Mouse (Mus musculus) effector memory CD4-positive, alpha-beta T cell, adult 7 months (primary cell): ENCODE results near the gene AY761184. TPM values are rescaled to one million over a fixed set of nuclear protein-coding genes. Genes with fewer than 3 reads are reported as not detected.

ENCODE experiments used
- polyA plus RNA-seq: library from polyadenylated mRNA; unstranded; fragments of 100-300 nt; shearing (Covaris generic); gene quantifications from one replicate; pipeline ENCODE4 v1.2.1, GENCODE M21; 2017

Gene AY761184
- polyA plus RNA-seq: not detected

DNA sequence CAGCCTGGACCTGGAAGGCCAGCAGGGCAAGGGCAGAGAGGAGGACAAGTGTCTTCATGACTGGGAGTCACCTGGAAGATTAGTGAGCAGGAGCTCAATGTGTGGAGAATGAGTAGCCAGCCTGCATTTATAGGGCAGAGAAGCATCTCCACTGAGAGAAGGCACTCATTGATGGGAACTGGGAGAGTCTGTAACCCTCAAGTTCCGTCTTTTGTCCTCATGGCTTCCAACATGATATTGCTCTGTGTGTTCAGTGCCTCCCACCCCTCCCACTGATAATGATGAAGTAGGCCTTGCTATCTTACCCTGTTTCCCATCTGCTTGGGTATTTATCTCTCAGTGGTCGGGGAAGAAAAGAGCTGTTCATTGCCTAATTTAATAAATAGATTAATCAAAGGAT, at the start of gene AY761184:
Gene AY761184, minus strand, starts transcription at position 101 of the 400 bp plus-strand sequence.

DNA sequence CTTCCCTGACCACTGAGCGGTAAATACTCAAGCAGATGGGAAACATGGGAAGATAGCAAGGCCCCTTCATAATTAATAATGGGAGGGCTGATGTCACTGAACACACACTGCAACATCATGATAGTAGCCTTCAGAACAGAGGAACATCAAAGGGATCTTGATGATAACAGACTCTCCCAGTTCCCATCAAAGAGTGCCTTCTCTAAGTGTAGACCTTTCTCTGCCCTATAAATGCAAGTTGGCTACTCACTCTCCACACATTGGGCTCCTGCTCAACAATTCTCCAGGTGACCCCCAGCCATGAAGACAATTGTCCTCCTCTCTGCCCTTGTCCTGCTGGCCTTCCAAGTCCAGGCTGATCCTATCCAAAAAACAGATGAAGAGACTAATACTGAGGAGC, 37.9 kb downstream of the AY761184 start, which contains the start of gene Defa34:
Gene Defa34, plus strand, starts transcription at position 301 of the 400 bp plus-strand sequence.

DNA sequence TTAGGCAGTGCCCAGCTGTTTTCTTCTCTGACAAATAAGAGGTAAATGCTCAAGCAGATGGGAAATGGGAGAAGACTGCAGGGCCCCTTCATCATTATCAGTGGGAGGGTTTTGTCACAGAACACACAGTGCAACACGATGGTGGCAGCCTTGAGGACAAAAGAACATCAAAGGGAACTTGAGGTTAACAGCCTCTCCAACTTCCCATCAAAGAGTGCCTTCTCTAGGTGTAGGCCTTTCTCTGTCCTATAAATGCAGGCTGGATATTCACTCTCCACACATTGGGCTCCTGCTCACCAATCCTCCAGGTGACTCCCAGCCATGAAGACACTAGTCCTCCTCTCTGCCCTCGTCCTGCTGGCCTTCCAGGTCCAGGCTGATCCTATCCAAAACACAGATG, 48.0 kb downstream of the AY761184 start, which contains the start of gene Defa17:
Gene Defa17, plus strand, starts transcription at position 301 of the 400 bp plus-strand sequence.

Other genes starting within 250 kb of the AY761184 start
- gene Gm7849, start 247.1 kb downstream of the AY761184 start, polyA plus RNA-seq: not detected
- gene Defa20, start 194.4 kb downstream of the AY761184 start, polyA plus RNA-seq: not detected
- not detected for gene Defa32, start 174.6 kb downstream of the AY761184 start, polyA plus RNA-seq
- not detected for gene Defa37, start 138.3 kb downstream of the AY761184 start, polyA plus RNA-seq
- gene Defa28, start 120.6 kb downstream of the AY761184 start, polyA plus RNA-seq: not detected
- not detected for gene Gm7861, start 109.1 kb downstream of the AY761184 start, polyA plus RNA-seq
- not detected for gene Defa26, start 85.5 kb downstream of the AY761184 start, polyA plus RNA-seq
- not detected for gene Defa17, start 47.9 kb downstream of the AY761184 start, polyA plus RNA-seq
- not detected for gene Defa34, start 37.8 kb downstream of the AY761184 start, polyA plus RNA-seq
- not detected for gene Defa24, start 30.8 kb upstream of the AY761184 start, polyA plus RNA-seq
- not detected for gene Defb50, start 119.9 kb upstream of the AY761184 start, polyA plus RNA-seq
- not detected for gene Defb2, start 136.3 kb upstream of the AY761184 start, polyA plus RNA-seq
- not detected for gene Defb10, start 155.3 kb upstream of the AY761184 start, polyA plus RNA-seq
- gene Defb9, start 181.8 kb upstream of the AY761184 start, polyA plus RNA-seq: not detected
- gene Defb11, start 202.8 kb upstream of the AY761184 start, polyA plus RNA-seq: not detected
- not detected for gene Defb15, start 229.1 kb upstream of the AY761184 start, polyA plus RNA-seq
- not detected for gene Defb35, start 234.7 kb upstream of the AY761184 start, polyA plus RNA-seq
- not detected for gene Defb13, start 243.1 kb upstream of the AY761184 start, polyA plus RNA-seq